Mouse (Mus musculus) limb, embryonic 11.5 days (tissue): ENCODE data around the gene Scamp2. TPM values are rescaled to one million over a fixed set of nuclear protein-coding genes. Genes with fewer than 3 reads are reported as not detected.

ENCODE experiments used
- ATAC-seq: fragments of 200-750 bp; cut with Nextera tagmentation; 2 replicates; pipeline ENCODE4 v1.8.0; 2017; ENCODE audit warnings: low read depth; ENCODE audit not compliant: insufficient number of reproducible peaks, low FRiP score, low TSS enrichment
- DNase-seq: peaks from one replicate; pipeline ENCODE4 v3.0.0-alpha.2; 2015; ENCODE audit warnings: low spot score
- H3K27ac ChIP-seq: fragments of 300-500 bp; sonication (generic); replicated peaks from 2 replicates; pipeline ENCODE4 v1.5.1; 2014; ENCODE audit warnings: low read depth, mild to moderate bottlenecking, low read length
- H3K27me3 ChIP-seq: fragments of 300-500 bp; sonication (generic); 2 replicates; pipeline ENCODE4 v1.6.1; 2014; ENCODE audit warnings: mild to moderate bottlenecking, low read length, mixed read lengths; ENCODE audit not compliant: control insufficient read depth, insufficient read depth
- H3K36me3 ChIP-seq: fragments of 300-500 bp; sonication (generic); 2 replicates; pipeline ENCODE4 v1.6.1; 2014; ENCODE audit warnings: mild to moderate bottlenecking, low read length, moderate library complexity, mixed read lengths; ENCODE audit not compliant: control insufficient read depth, insufficient read depth
- H3K4me1 ChIP-seq: fragments of 300-500 bp; sonication (generic); 2 replicates; pipeline ENCODE4 v1.6.1; 2014; ENCODE audit warnings: low read length, mixed read lengths; ENCODE audit not compliant: control insufficient read depth, insufficient read depth
- H3K4me2 ChIP-seq: fragments of 300-500 bp; sonication (generic); 2 replicates; pipeline ENCODE4 v1.6.1; 2014; ENCODE audit warnings: low read depth, mild to moderate bottlenecking, moderate library complexity; ENCODE audit not compliant: severe bottlenecking
- H3K4me3 ChIP-seq: fragments of 300-500 bp; sonication (generic); 2 replicates; pipeline ENCODE4 v1.5.1; 2014; ENCODE audit warnings: low read depth, low read length
- H3K9ac ChIP-seq: fragments of 300-500 bp; sonication (generic); 2 replicates; pipeline ENCODE4 v1.6.1; 2014; ENCODE audit warnings: mild to moderate bottlenecking, low read length
- H3K9me3 ChIP-seq: fragments of 300-500 bp; sonication (generic); 2 replicates; pipeline ENCODE4 v1.6.1; 2016; ENCODE audit warnings: low read length; ENCODE audit not compliant: control insufficient read depth
- WGBS: fragments of 180-500 bp; shearing (Covaris S2); extraction: QIAGEN DNeasy Blood & Tissue Kit; methylation state at CpG from one replicate; pipeline ENCODE4 v1.1.7; 2014; 5-methylcytosine and 5-hydroxymethylcytosine counted together
- polyA plus RNA-seq: library from polyadenylated mRNA; unstranded; fragments of >200 nt; fragmentation: Nextera tagmentation; extraction: Ambion mirVana; gene quantifications from 2 replicates; pipeline ENCODE4 v1.2.1, GENCODE M21; 2014

The Scamp2 gene
- polyA plus RNA-seq, 1 experiment from 2014 or later, result 44.4 TPM

- Histone ChIP-seq H3K4me2 (no peak overlapping the region), H3K9ac (no peak overlapping the region), H3K36me3 (no peaks in the 10 kb centered on the region), H3K27me3 (no peaks in the 10 kb centered on the region), H3K9me3 (no peaks in the 10 kb centered on the region), H3K4me3 (no peak overlapping the region), H3K27ac (no peak overlapping the region), H3K4me1 (peaks cover under 1% of the 10 kb centered on the region; the same call in 1 of the 2 replicates)
- 54% methylated on average over 8 of the region's 8 CpGs for WGBS
- ATAC-seq (no peak), DNase-seq (no peak)
Observed at GRCm38 (mm10) chr9:57566846-57567245, 6.1 kb downstream of the Scamp2 start.

- Histone ChIP-seq H3K9me3 (no peaks in the 10 kb centered on the region), H3K4me3 (no peak overlapping the region), H3K9ac (no peak overlapping the region), H3K27me3 (no peaks in the 10 kb centered on the region), H3K4me1 (no peaks in the 10 kb centered on the region), H3K36me3 (no peaks in the 10 kb centered on the region), H3K27ac (no peak overlapping the region), H3K4me2 (no peak overlapping the region)
- 95% methylated on average over 6 of the region's 6 CpGs for WGBS
- ATAC-seq (no peak), DNase-seq (no peak)
Observed at GRCm38 (mm10) chr9:57568500-57568899, 7.8 kb downstream of the Scamp2 start.

GRCm38 (mm10) chr9:57574397-57574796 lies 13.7 kb downstream of the Scamp2 start:
- H3K4me2 ChIP-seq, result no peak overlapping the region
- no peaks in the 10 kb centered on the region for H3K9me3 ChIP-seq
- H3K4me1 ChIP-seq, result no peaks in the 10 kb centered on the region
- H3K9ac ChIP-seq, result no peak overlapping the region
- DNase-seq, result no peak
- H3K4me3 ChIP-seq, result no peak overlapping the region
- peaks cover 2% of the 10 kb centered on the region; the same call in 1 of the 2 replicates for H3K36me3 ChIP-seq
- no peak for ATAC-seq
- no peak overlapping the region for H3K27ac ChIP-seq
- H3K27me3 ChIP-seq, result no peaks in the 10 kb centered on the region

- H3K4me2 ChIP-seq, result no peak overlapping the region
- ATAC-seq (no peak), DNase-seq (no peak)
- no peak overlapping the region for H3K4me3 ChIP-seq
- H3K4me1 ChIP-seq, result no peaks in the 10 kb centered on the region
- no peaks in the 10 kb centered on the region for H3K9me3 ChIP-seq
- H3K9ac ChIP-seq, result no peak overlapping the region
- no peaks in the 10 kb centered on the region for H3K27me3 ChIP-seq
- H3K36me3 ChIP-seq, result peaks cover 2% of the 10 kb centered on the region; the same call in 1 of the 2 replicates
- H3K27ac ChIP-seq, result no peak overlapping the region
- WGBS, result 92% methylated on average over 3 of the region's 3 CpGs
Observed at GRCm38 (mm10) chr9:57575577-57575976, 14.8 kb downstream of the Scamp2 start.

GRCm38 (mm10) chr9:57577144-57577849 lies 16.6 kb downstream of the Scamp2 start:
- no peak for ATAC-seq
- no peak overlapping the region for H3K27ac ChIP-seq
- no peaks in the 10 kb centered on the region for H3K9me3 ChIP-seq
- no peak overlapping the region for H3K9ac ChIP-seq
- H3K36me3 ChIP-seq, result peaks cover 2% of the 10 kb centered on the region; the same call in 1 of the 2 replicates
- DNase-seq, result no peak
- H3K4me1 ChIP-seq, result no peaks in the 10 kb centered on the region
- H3K4me2 ChIP-seq, result no peak overlapping the region
- H3K27me3 ChIP-seq, result no peaks in the 10 kb centered on the region
- 75% methylated on average over 6 of the region's 6 CpGs for whole genome bisulfite sequencing
- H3K4me3 ChIP-seq, result no peak overlapping the region

- H3K9me3 ChIP-seq, result no peaks in the 10 kb centered on the region
- no peaks in the 10 kb centered on the region for H3K4me1 ChIP-seq
- no peak overlapping the region for H3K4me2 ChIP-seq
- no peak overlapping the region for H3K9ac ChIP-seq
- no peak overlapping the region for H3K27ac ChIP-seq
- 88% methylated on average over 3 of the region's 3 CpGs for WGBS
- no peak for DNase-seq
- ATAC-seq, result no peak
- H3K27me3 ChIP-seq, result no peaks in the 10 kb centered on the region
- H3K4me3 ChIP-seq, result no peak overlapping the region
- peaks cover 3% of the 10 kb centered on the region; the same call in 1 of the 2 replicates for H3K36me3 ChIP-seq
Observed at GRCm38 (mm10) chr9:57584991-57585390, 24.2 kb downstream of the Scamp2 start.

GRCm38 (mm10) chr9:57589224-57590126 lies 28.7 kb downstream of the Scamp2 start, which contains the start of gene Ulk3:
Gene Ulk3 (plus strand): TSS chr9:57589452.
- peak; percentile 64 for ATAC-seq
- peak; percentile 81 for DNase-seq
- H3K36me3 ChIP-seq, result peaks cover 4% of the 10 kb centered on the region; the same call in 1 of the 2 replicates

GRCm38 (mm10) chr9:57590726-57591125 lies 30.0 kb downstream of the Scamp2 start:
- H3K4me1 ChIP-seq, result no peaks in the 10 kb centered on the region
- no peak overlapping the region for H3K4me3 ChIP-seq
- H3K27me3 ChIP-seq, result no peaks in the 10 kb centered on the region
- no peak overlapping the region for H3K4me2 ChIP-seq
- ATAC-seq (no peak), DNase-seq (no peak)
- H3K9me3 ChIP-seq, result no peaks in the 10 kb centered on the region
- 31% methylated on average over 5 of the region's 5 CpGs for WGBS
- no peak overlapping the region for H3K9ac ChIP-seq
- H3K36me3 ChIP-seq, result peaks cover 4% of the 10 kb centered on the region; the same call in 1 of the 2 replicates
- H3K27ac ChIP-seq, result no peak overlapping the region

More at GRCm38 (mm10) chr9:57589224-57590126, 28.7 kb downstream of the Scamp2 start, which contains the start of gene Ulk3:
- under 1% methylated on average over 57 of the region's 58 CpGs for WGBS
- Histone ChIP-seq H3K4me3 (peak within 1 kb of the TSS; percentile 69), H3K27ac (no peak within 1 kb of the TSS), H3K4me1 (no peaks in the 10 kb centered on the region), H3K9me3 (no peaks in the 10 kb centered on the region), H3K9ac (peak within 1 kb of the TSS; percentile 66), H3K27me3 (no peaks in the 10 kb centered on the region), H3K4me2 (peak within 1 kb of the TSS; percentile 89)
